Mouse (Mus musculus): ENCODE results near the gene Ccr7. TPM values are rescaled to one million over a fixed set of nuclear protein-coding genes. Genes with fewer than 3 reads are reported as not detected.

Gene Ccr7
- polyA plus RNA-seq, 1 experiment from 2014 or later = not detected

- Histone ChIP-seq H3K36me3 (ENCODE audit: control insufficient read depth, insufficient read depth) (no peaks in the 10 kb centered on the region), H3K4me3 (replicated peaks; ENCODE audit: low read length) (no peak overlapping the region), H3K4me2 (ENCODE audit: low read length) (no peak overlapping the region), H3K27ac (ENCODE audit: low read length) (no peak overlapping the region), H3K4me1 (replicated peaks; ENCODE audit: control insufficient read depth, insufficient read depth, low read length) (no peaks in the 10 kb centered on the region), H3K9ac (replicated peaks; ENCODE audit: low read depth, low read length) (no peak overlapping the region), H3K27me3 (replicated peaks; ENCODE audit: control insufficient read depth, insufficient read depth, low read length) (no peaks in the 10 kb centered on the region), H3K9me3 (ENCODE audit: control insufficient read depth, low read length) (no peaks in the 10 kb centered on the region)
- ATAC-seq = no peak
- 60% methylated on average over 5 of the region's 5 CpGs for WGBS
These were observed 6.8 kb upstream of the Ccr7 start for GRCm38 (mm10) chr11:99161648-99162047.

GRCm38 (mm10) chr11:99160228-99160627 is 5.4 kb upstream of the Ccr7 start:
- Histone ChIP-seq H3K9me3 (ENCODE audit: control insufficient read depth, low read length) (no peaks in the 10 kb centered on the region), H3K4me1 (replicated peaks; ENCODE audit: control insufficient read depth, insufficient read depth, low read length) (no peaks in the 10 kb centered on the region), H3K4me2 (ENCODE audit: low read length) (no peak overlapping the region), H3K36me3 (ENCODE audit: control insufficient read depth, insufficient read depth) (no peaks in the 10 kb centered on the region), H3K9ac (replicated peaks; ENCODE audit: low read depth, low read length) (no peak overlapping the region), H3K27ac (ENCODE audit: low read length) (no peak overlapping the region), H3K4me3 (replicated peaks; ENCODE audit: low read length) (no peak overlapping the region), H3K27me3 (replicated peaks; ENCODE audit: control insufficient read depth, insufficient read depth, low read length) (no peaks in the 10 kb centered on the region)
- ATAC-seq = no peak
- 90% methylated on average over 6 of the region's 6 CpGs for WGBS

GRCm38 (mm10) chr11:99155817-99156216 is 940 bp upstream of the Ccr7 start:
- no peaks in the 10 kb centered on the region for H3K4me1 ChIP-seq (replicated peaks; ENCODE audit: control insufficient read depth, insufficient read depth, low read length)
- ATAC-seq = no peak
- H3K9me3 ChIP-seq (ENCODE audit: control insufficient read depth, low read length) = no peaks in the 10 kb centered on the region
- no peak overlapping the region for H3K27ac ChIP-seq (ENCODE audit: low read length)
- H3K4me3 ChIP-seq (replicated peaks; ENCODE audit: low read length) = no peak overlapping the region
- H3K27me3 ChIP-seq (replicated peaks; ENCODE audit: control insufficient read depth, insufficient read depth, low read length) = no peaks in the 10 kb centered on the region
- 93% methylated on average over 9 of the region's 9 CpGs for WGBS
- H3K36me3 ChIP-seq (ENCODE audit: control insufficient read depth, insufficient read depth) = no peaks in the 10 kb centered on the region
- H3K9ac ChIP-seq (replicated peaks; ENCODE audit: low read depth, low read length) = no peak overlapping the region
- no peak overlapping the region for H3K4me2 ChIP-seq (ENCODE audit: low read length)

- no peak for ATAC-seq
- no peak overlapping the region for H3K4me3 ChIP-seq (replicated peaks; ENCODE audit: low read length)
- H3K4me2 ChIP-seq (ENCODE audit: low read length) = no peak overlapping the region
- no peaks in the 10 kb centered on the region for H3K9me3 ChIP-seq (ENCODE audit: control insufficient read depth, low read length)
- WGBS = 79% methylated on average over 7 of the region's 7 CpGs
- no peak overlapping the region for H3K27ac ChIP-seq (ENCODE audit: low read length)
- peaks cover 8% of the 10 kb centered on the region for H3K4me1 ChIP-seq (replicated peaks; ENCODE audit: control insufficient read depth, insufficient read depth, low read length)
- H3K9ac ChIP-seq (replicated peaks; ENCODE audit: low read depth, low read length) = no peak overlapping the region
- no peaks in the 10 kb centered on the region for H3K27me3 ChIP-seq (replicated peaks; ENCODE audit: control insufficient read depth, insufficient read depth, low read length)
- H3K36me3 ChIP-seq (ENCODE audit: control insufficient read depth, insufficient read depth) = no peaks in the 10 kb centered on the region
These were observed 817 bp downstream of the Ccr7 start for GRCm38 (mm10) chr11:99153767-99154753.

GRCm38 (mm10) chr11:99152323-99153144 is 2.3 kb downstream of the Ccr7 start:
- Histone ChIP-seq H3K9ac (replicated peaks; ENCODE audit: low read depth, low read length) (no peak overlapping the region), H3K4me2 (ENCODE audit: low read length) (no peak overlapping the region), H3K4me3 (replicated peaks; ENCODE audit: low read length) (no peak overlapping the region), H3K4me1 (replicated peaks; ENCODE audit: control insufficient read depth, insufficient read depth, low read length) (peaks cover 17% of the 10 kb centered on the region), H3K9me3 (ENCODE audit: control insufficient read depth, low read length) (no peaks in the 10 kb centered on the region), H3K36me3 (ENCODE audit: control insufficient read depth, insufficient read depth) (no peaks in the 10 kb centered on the region), H3K27ac (ENCODE audit: low read length) (no peak overlapping the region), H3K27me3 (replicated peaks; ENCODE audit: control insufficient read depth, insufficient read depth, low read length) (no peaks in the 10 kb centered on the region)
- no peak for ATAC-seq
- 70% methylated on average over 7 of the region's 7 CpGs for WGBS

GRCm38 (mm10) chr11:99151333-99151930 is 3.4 kb downstream of the Ccr7 start:
- H3K36me3 ChIP-seq (ENCODE audit: control insufficient read depth, insufficient read depth) = no peaks in the 10 kb centered on the region
- H3K4me2 ChIP-seq (ENCODE audit: low read length) = no peak overlapping the region
- no peak overlapping the region for H3K4me3 ChIP-seq (replicated peaks; ENCODE audit: low read length)
- H3K9ac ChIP-seq (replicated peaks; ENCODE audit: low read depth, low read length) = no peak overlapping the region
- no peaks in the 10 kb centered on the region for H3K27me3 ChIP-seq (replicated peaks; ENCODE audit: control insufficient read depth, insufficient read depth, low read length)
- H3K27ac ChIP-seq (ENCODE audit: low read length) = no peak overlapping the region
- H3K9me3 ChIP-seq (ENCODE audit: control insufficient read depth, low read length) = no peaks in the 10 kb centered on the region
- ATAC-seq = no peak
- peaks cover 22% of the 10 kb centered on the region for H3K4me1 ChIP-seq (replicated peaks; ENCODE audit: control insufficient read depth, insufficient read depth, low read length)
- 67% methylated on average over 11 of the region's 11 CpGs for WGBS

- Histone ChIP-seq H3K4me1 (replicated peaks; ENCODE audit: control insufficient read depth, insufficient read depth, low read length) (peaks cover 22% of the 10 kb centered on the region), H3K27me3 (replicated peaks; ENCODE audit: control insufficient read depth, insufficient read depth, low read length) (no peaks in the 10 kb centered on the region), H3K27ac (ENCODE audit: low read length) (no peak overlapping the region), H3K36me3 (ENCODE audit: control insufficient read depth, insufficient read depth) (no peaks in the 10 kb centered on the region), H3K4me2 (ENCODE audit: low read length) (no peak overlapping the region), H3K9me3 (ENCODE audit: control insufficient read depth, low read length) (no peaks in the 10 kb centered on the region), H3K9ac (replicated peaks; ENCODE audit: low read depth, low read length) (no peak overlapping the region), H3K4me3 (replicated peaks; ENCODE audit: low read length) (no peak overlapping the region)
- no peak for ATAC-seq
- WGBS = 62% methylated on average over 7 of the region's 7 CpGs
These were observed 4.0 kb downstream of the Ccr7 start for GRCm38 (mm10) chr11:99150889-99151288.

- H3K27ac ChIP-seq (ENCODE audit: low read length) = no peak overlapping the region
- H3K9me3 ChIP-seq (ENCODE audit: control insufficient read depth, low read length) = no peaks in the 10 kb centered on the region
- no peak overlapping the region for H3K4me2 ChIP-seq (ENCODE audit: low read length)
- no peak overlapping the region for H3K4me3 ChIP-seq (replicated peaks; ENCODE audit: low read length)
- 58% methylated on average over 19 of the region's 19 CpGs for WGBS
- no peak overlapping the region for H3K9ac ChIP-seq (replicated peaks; ENCODE audit: low read depth, low read length)
- H3K27me3 ChIP-seq (replicated peaks; ENCODE audit: control insufficient read depth, insufficient read depth, low read length) = no peaks in the 10 kb centered on the region
- H3K4me1 ChIP-seq (replicated peaks; ENCODE audit: control insufficient read depth, insufficient read depth, low read length) = peaks cover 22% of the 10 kb centered on the region
- no peaks in the 10 kb centered on the region for H3K36me3 ChIP-seq (ENCODE audit: control insufficient read depth, insufficient read depth)
- ATAC-seq = peak; percentile 23; the same call in 1 of the 2 replicates
These were observed 4.7 kb downstream of the Ccr7 start for GRCm38 (mm10) chr11:99149898-99150757.
